Mouse (Mus musculus) megakaryocyte, embryonic 14.5 days (primary cell): ENCODE results near the gene Lcmt1. TPM values are rescaled to one million over a fixed set of nuclear protein-coding genes. Genes with fewer than 3 reads are reported as not detected.

Experiments used
- H3K27me3 ChIP-seq: replicated peaks from 2 replicates; pipeline ENCODE3; 2012; ENCODE audit warnings: inconsistent platforms
- H3K36me3 ChIP-seq: replicated peaks from 2 replicates; pipeline ENCODE3; 2012; ENCODE audit warnings: low read length, inconsistent platforms, mixed read lengths
- H3K4me1 ChIP-seq: 2 replicates; pipeline ENCODE4 v1.6.1; 2012; ENCODE audit warnings: inconsistent platforms
- H3K4me3 ChIP-seq: replicated peaks from 2 replicates; pipeline ENCODE3; 2012; ENCODE audit warnings: moderate library complexity, mild to moderate bottlenecking, inconsistent platforms
- H3K9me3 ChIP-seq: 2 replicates; pipeline ENCODE4 v1.6.1; 2012; ENCODE audit warnings: inconsistent platforms
- FLI1 ChIP-seq: IDR thresholded peaks from 2 replicates; pipeline ENCODE4 v1.6.1; 2012; ENCODE audit warnings: low read length, inconsistent platforms, mixed read lengths
- GATA1 ChIP-seq: IDR thresholded peaks from 3 replicates; pipeline ENCODE4 v1.6.1; 2012; ENCODE audit warnings: mixed read lengths, low read length, inconsistent platforms, borderline replicate concordance
- polyA plus RNA-seq: library from polyadenylated mRNA; stranded (reverse); fragments of >175 nt; gene quantifications from 2 replicates; pipeline ENCODE4 v1.2.3, GENCODE M21; 2012; ENCODE audit warnings: low replicate concordance; ENCODE audit not compliant: insufficient read depth

The Lcmt1 gene
- polyA plus RNA-seq, 1 experiment: 4.3 TPM

DNA sequence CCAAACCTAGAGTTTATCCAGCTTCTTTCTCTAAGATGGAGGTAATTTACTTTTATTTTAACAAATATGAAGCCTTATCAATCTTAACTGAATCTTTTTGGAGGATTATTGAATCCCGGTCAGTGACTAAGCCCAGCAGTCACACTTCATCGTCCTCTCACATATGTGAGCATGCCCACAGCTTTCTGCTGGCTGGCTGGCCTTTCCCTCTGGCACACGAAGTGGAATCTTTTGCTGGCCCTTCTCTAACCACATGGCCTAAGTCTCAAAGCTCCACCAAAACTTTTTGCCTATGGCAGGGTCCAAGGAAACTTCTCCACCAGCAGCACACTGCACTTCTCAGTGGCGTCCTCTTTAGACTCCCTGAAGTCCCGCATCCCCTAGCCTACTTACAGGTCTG is 27.7 kb upstream of the Lcmt1 start:
- Histone ChIP-seq H3K4me1 (peaks cover 89% of the 10 kb centered on the region), H3K36me3 (peaks cover 20% of the 10 kb centered on the region), H3K27me3 (no peaks in the 10 kb centered on the region), H3K9me3 (no peaks in the 10 kb centered on the region), H3K4me3 (no peak overlapping the region)
- TF ChIP-seq GATA1 (no peak), FLI1 (no peak)

DNA sequence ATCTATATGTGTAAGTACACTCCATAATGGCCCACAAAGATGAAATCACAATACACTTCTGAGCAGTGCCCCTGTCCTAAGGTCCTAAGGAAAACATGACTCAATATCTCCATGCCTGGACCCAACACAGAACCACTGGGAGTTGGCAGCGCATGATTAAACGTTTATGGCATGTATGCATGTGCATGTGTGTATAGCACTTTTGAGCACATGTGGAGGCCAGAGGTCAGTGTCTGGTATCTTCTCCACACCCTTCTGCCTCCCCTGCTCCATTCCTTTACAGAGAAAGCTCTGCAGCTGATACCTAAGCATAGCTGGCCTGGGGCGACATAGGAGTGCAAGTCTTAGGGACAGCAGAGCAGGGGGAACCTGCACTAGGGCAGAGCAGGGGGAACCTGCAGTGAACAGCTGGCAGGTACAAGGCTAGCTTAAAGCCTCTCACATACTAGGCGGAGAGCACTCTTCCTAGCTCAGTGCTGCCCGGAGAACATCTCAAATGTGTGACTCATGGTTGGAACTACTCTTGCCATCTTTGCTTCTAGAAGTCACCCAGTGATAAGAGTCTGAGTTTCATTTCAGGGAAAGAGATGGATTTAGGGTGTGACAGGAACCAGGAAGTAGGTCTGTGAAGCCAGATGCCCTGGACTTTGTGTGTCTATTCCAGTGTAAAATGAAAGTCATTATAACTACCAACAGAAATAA is 25.4 kb upstream of the Lcmt1 start:
- peaks cover 84% of the 10 kb centered on the region for H3K4me1 ChIP-seq
- H3K27me3 ChIP-seq: no peaks in the 10 kb centered on the region
- no peaks in the 10 kb centered on the region for H3K9me3 ChIP-seq
- peak overlapping the region; percentile 67 for H3K4me3 ChIP-seq
- H3K36me3 ChIP-seq: peaks cover 17% of the 10 kb centered on the region
- TF ChIP-seq GATA1: no peak

GRCm38 (mm10) chr7:123345041-123345544 is 24.5 kb upstream of the Lcmt1 start:
- H3K4me1 ChIP-seq: peaks cover 91% of the 10 kb centered on the region
- no peaks in the 10 kb centered on the region for H3K9me3 ChIP-seq
- H3K4me3 ChIP-seq: no peak overlapping the region
- H3K27me3 ChIP-seq: no peaks in the 10 kb centered on the region
- H3K36me3 ChIP-seq: peaks cover 17% of the 10 kb centered on the region
- TF ChIP-seq FLI1 (no peak), GATA1 (no peak)

DNA sequence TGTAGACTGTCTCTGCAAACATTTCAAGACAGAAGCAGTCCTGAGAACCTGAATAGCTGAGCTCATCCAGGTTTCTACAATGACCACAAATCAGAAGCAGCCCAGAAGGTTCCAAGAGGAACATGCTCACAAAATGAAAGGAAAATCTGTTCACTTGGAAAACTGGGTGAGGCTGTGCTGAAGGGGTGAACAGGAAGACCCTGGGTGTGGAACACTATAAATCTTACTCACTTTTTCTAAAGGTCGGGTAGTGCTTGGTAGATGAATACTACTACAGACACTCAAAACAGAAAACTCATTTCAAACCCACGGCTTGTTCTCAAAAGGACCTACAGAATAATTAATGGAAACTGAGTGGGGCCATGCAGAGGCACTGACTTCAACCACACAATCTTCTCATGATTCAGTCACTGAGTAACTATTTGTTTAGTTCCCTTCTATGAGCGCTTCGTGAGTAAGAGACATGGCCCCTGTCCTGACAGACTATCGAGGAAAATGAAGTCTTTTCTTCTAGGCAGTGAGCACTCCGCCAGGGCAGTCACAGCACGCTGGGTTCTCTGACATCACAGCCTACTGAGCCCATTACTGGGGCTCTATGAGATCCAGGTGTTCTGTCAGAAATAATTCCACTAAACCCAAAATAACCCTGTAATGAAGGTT is 22.8 kb upstream of the Lcmt1 start:
- no peaks in the 10 kb centered on the region for H3K27me3 ChIP-seq
- no peaks in the 10 kb centered on the region for H3K9me3 ChIP-seq
- H3K4me3 ChIP-seq: no peak overlapping the region
- H3K4me1 ChIP-seq: peaks cover 86% of the 10 kb centered on the region
- peaks cover 24% of the 10 kb centered on the region for H3K36me3 ChIP-seq
- TF ChIP-seq FLI1 (no peak), GATA1 (no peak)

DNA sequence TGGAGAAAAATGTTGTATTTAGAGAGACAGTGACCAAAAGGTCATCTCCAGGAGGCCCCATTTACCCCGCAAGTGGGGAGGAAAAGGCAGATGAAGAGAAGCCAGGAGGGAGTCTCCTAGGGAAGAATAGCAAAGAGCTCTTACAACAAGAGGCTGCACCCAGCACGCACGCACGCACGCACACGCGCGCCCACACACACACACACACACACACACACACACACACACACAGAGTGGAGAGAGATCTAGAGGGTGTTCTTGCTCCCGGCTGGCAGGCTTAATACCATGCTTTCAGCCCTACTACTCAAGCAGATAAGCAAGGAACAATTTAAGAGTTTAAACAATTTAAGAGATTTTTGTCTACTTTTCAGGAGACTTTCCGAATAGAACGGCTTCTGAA is 19.8 kb upstream of the Lcmt1 start:
- Histone ChIP-seq H3K4me1 (peaks cover 88% of the 10 kb centered on the region), H3K27me3 (no peaks in the 10 kb centered on the region), H3K4me3 (no peak overlapping the region), H3K9me3 (no peaks in the 10 kb centered on the region), H3K36me3 (peaks cover 20% of the 10 kb centered on the region)
- TF ChIP-seq GATA1 (no peak), FLI1 (no peak)

DNA sequence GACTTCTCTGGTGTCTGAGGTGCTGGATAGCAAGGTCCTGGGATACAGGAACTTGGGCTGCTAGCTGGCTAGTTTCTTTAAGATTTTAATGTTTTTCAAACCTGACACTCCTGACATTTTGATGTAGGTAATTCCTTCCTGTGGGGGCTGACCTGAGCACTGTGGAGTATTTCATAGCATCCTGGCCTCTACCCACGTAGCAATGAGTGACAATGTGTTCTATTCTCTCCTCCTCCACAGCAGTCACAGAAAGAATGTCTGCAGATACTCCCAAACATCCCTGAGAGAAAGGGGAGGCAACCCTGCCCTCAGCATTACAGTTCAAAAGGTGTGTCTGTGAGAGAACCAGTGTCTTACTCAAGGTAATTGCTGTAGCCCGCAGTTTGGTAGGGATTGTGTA is 19.3 kb upstream of the Lcmt1 start:
- no peak for TF ChIP-seq FLI1
- TF ChIP-seq GATA1: no peak
- H3K4me1 ChIP-seq: peaks cover 88% of the 10 kb centered on the region

DNA sequence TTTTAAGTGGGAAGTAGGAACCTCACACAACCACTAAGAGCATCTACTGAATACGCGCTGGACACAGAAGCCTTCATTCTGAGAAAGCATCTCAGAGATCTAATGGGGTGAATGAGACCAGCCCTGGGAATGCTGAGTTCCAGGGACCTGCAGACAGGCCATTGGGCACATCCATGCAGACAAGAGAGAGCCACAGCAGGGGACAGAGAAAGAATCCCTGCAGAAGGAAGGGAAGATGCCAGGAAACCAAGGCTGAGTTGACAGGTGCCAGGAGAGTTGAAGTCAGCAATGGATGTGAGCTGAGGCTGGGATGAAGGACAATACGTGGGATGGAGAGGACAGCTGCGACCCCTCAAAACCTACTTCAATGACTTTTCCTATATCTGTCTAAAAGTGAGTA is 16.5 kb upstream of the Lcmt1 start:
- no peaks in the 10 kb centered on the region for H3K9me3 ChIP-seq
- H3K36me3 ChIP-seq: peaks cover 17% of the 10 kb centered on the region
- TF ChIP-seq FLI1 (no peak), GATA1 (no peak)
- peaks cover 83% of the 10 kb centered on the region for H3K4me1 ChIP-seq
- no peaks in the 10 kb centered on the region for H3K27me3 ChIP-seq
- no peak overlapping the region for H3K4me3 ChIP-seq

More for the DNA sequence above, 19.3 kb upstream of the Lcmt1 start:
- Histone ChIP-seq H3K4me3 (no peak overlapping the region), H3K36me3 (peaks cover 20% of the 10 kb centered on the region), H3K9me3 (no peaks in the 10 kb centered on the region), H3K27me3 (no peaks in the 10 kb centered on the region)

DNA sequence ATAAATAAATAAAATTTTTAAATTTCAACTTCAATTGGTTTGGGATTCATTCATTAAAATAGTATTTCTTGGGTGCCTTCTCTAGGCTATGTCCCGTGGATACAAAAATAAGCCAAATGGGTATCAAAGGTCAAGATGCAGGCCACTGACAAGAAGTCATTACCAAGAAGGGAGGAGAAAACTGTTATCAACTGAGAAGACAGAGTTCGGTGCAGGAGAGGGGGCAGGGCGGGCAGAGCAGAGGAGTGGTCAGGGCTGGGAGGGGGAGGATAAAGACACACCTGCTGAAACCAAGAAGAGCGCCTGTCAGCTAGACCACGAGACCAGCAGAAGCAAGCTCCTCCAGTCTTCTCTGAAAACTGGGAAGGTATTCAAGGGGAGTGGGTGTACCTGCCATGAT is 15.7 kb upstream of the Lcmt1 start:
- H3K4me3 ChIP-seq: peak overlapping the region; percentile 20
- H3K4me1 ChIP-seq: peaks cover 78% of the 10 kb centered on the region
- H3K36me3 ChIP-seq: peaks cover 17% of the 10 kb centered on the region
- TF ChIP-seq FLI1 (no peak), GATA1 (no peak)
- no peaks in the 10 kb centered on the region for H3K27me3 ChIP-seq
- H3K9me3 ChIP-seq: no peaks in the 10 kb centered on the region

DNA sequence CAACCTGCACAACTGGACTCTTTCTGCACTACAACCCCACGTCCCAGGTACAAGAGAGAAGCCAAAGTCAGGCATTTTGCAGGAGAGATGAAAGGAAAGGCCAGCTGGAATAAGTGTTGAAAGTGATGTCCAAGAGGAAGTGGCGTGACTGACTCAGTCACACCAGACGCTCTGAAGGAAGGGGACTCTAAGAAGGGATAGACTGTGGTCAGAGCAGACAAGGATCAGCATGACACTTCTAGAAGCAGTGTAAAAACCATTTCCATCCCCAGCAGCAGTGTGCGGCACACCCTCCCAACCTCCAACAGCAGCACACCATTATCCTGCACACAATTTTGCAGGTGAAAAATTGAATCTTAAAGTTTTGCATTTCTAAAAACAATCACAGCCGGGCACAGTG is 15.2 kb upstream of the Lcmt1 start:
- H3K9me3 ChIP-seq: no peaks in the 10 kb centered on the region
- peak overlapping the region; percentile 23 for H3K4me3 ChIP-seq
- H3K4me1 ChIP-seq: peaks cover 78% of the 10 kb centered on the region

DNA sequence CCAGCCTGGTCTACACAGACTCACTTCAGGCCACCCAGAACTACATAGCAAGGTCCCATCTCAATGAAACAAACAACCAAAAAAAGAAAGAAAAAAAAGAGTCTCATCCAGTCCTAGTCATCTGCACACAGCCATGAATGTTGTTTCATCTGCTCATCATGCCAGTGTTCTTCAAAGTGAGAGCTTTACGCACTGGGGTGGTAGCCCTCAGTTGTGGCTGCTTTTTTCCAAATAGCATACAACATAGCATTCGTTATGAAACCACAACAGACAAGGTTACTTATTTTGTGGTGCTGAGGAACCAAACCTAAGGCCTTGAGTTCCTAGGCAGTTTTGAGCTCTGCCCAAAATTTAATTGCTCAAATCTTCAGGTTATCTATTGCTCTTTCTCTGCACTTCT is 14.7 kb upstream of the Lcmt1 start:
- H3K36me3 ChIP-seq: peaks cover 17% of the 10 kb centered on the region
- H3K27me3 ChIP-seq: no peaks in the 10 kb centered on the region
- H3K9me3 ChIP-seq: no peaks in the 10 kb centered on the region
- H3K4me1 ChIP-seq: peaks cover 77% of the 10 kb centered on the region
- TF ChIP-seq FLI1: no peak
- no peak for TF ChIP-seq GATA1
- peak overlapping the region; percentile 23 for H3K4me3 ChIP-seq

More for the DNA sequence above, 15.2 kb upstream of the Lcmt1 start:
- Histone ChIP-seq H3K27me3 (no peaks in the 10 kb centered on the region), H3K36me3 (peaks cover 17% of the 10 kb centered on the region)
- no peak for TF ChIP-seq GATA1
- TF ChIP-seq FLI1: no peak
